Mouse (Mus musculus): ENCODE results near the gene Dr1.

The Dr1 gene

DNA sequence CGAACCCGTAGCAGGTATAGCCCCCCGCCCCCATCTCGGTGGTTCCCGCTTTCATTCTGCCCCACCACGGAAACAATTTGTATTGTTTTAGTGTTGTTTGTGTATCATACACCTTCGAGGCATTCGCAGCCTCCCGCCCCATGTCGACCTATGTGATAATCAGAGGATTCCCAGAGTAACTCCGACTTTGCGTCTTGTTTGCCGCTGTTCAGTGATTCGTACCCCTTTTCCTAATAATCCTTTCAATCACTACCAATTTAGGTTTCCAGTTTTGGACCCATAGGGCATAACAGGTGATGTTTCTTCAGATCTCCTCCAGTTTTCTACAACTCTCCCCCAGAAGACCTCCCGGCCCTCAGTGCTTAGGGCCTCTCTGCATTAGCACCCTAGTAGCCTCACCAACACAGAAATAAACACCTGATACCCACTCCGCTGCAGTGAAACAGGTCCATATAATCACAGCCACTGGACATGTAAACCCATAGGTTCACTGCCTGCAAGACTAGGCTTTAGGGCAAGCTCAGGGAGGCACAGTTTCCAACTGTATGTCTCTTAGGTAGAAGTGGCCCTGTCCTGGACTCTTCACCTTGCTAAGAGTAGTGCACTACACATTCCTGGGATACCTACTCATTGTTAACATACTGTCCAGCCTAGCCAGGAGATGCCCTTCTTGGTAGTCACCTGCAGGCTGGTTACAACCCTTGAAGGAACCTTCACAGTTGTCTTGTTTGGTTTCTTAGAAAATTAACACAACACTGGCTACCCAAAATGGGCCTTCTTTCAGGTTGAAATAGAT is 44.6 kb downstream of the Dr1 start:
- no peak for TF ChIP-seq GATA4 (IDR thresholded peaks at IDR 0.05; ENCODE audit: insufficient replicate concordance, low read length)
